In the genomic region with DNA sequence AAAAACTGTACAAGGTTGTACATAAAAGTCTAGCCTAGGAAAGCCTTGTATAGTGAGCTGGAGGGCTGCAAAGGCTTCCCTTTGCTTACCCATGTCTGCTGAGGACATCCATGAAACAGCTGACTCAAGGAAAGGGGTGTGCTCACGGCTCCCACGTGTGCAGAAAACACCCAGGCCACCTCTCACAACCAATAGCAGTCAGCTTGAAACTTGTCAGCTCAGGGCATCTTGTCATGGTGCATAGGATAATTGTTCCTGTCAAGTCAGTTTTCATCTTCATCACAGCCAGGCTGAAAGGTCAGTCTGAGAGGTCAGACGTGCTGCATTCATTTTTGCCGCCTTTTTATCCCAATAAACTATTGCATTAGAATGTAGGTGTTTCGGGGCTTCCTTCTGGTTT, we compare ENCODE assay signal across 19 mouse cellular contexts. TPM values are rescaled to one million over a fixed set of nuclear protein-coding genes. Genes with fewer than 3 reads are reported as not detected.
"Had no signal": no experiment of that assay in that cellular context is flagged by ENCODE, and none has a peak within 500 bp of the region (broad histone marks: within the 10 kb centered on the region; RNA-seq: fewer than 3 reads in every experiment).

No protein-coding gene starts in this region.

- H3K4me1 ChIP-seq: liver, embryonic 12.5 days; midbrain, embryonic 12.5 days; midbrain, embryonic 15.5 days; neural tube, embryonic 13.5 days; neural tube, embryonic 15.5 days had no signal

- H3K27me3 ChIP-seq: liver, embryonic 12.5 days; midbrain, embryonic 12.5 days; midbrain, embryonic 15.5 days; neural tube, embryonic 13.5 days; neural tube, embryonic 15.5 days had no signal

- DNase-seq: lung, adult 18-20 months; lung, embryonic 14.5 days; lung, postnatal 10 days; lung, postnatal 4 days; right cerebral cortex, adult 18-20 months; right cerebral cortex, postnatal 25 days; right cerebral cortex, postnatal 4 days; spleen, adult 18-20 months; thymus, adult 18-20 months; thymus, postnatal 14 days; thymus, postnatal 36 days had no signal

- H3K9me3 ChIP-seq: liver, embryonic 12.5 days; midbrain, embryonic 12.5 days; midbrain, embryonic 15.5 days; neural tube, embryonic 13.5 days; neural tube, embryonic 15.5 days had no signal

- H3K4me3 ChIP-seq: liver, embryonic 12.5 days; midbrain, embryonic 12.5 days; midbrain, embryonic 15.5 days; myocyte; neural tube, embryonic 13.5 days; neural tube, embryonic 15.5 days had no signal

- H3K27ac ChIP-seq: liver, embryonic 12.5 days; liver, embryonic 14.5 days; midbrain, embryonic 12.5 days; midbrain, embryonic 15.5 days; neural tube, embryonic 13.5 days; neural tube, embryonic 15.5 days had no signal

- H3K4me2 ChIP-seq: liver, embryonic 12.5 days; lung, embryonic 14.5 days; midbrain, embryonic 12.5 days; midbrain, embryonic 15.5 days; neural tube, embryonic 13.5 days; neural tube, embryonic 15.5 days had no signal

- ATAC-seq: liver, embryonic 12.5 days; midbrain, embryonic 15.5 days had no signal

- H3K9ac ChIP-seq: liver, embryonic 12.5 days; liver, embryonic 14.5 days; lung, embryonic 14.5 days; midbrain, embryonic 12.5 days; midbrain, embryonic 15.5 days; neural tube, embryonic 13.5 days; neural tube, embryonic 15.5 days had no signal

RNA-seq across cellular contexts. Expression of a gene that starts 31.1 kb away (rescaled TPM):
- total RNA-seq: megakaryocyte-erythroid progenitor cell, adult 5-6 weeks had no signal
